Mouse (Mus musculus): ENCODE data around the gene Bmx. TPM values are rescaled to one million over a fixed set of nuclear protein-coding genes. Genes with fewer than 3 reads are reported as not detected.

Gene Bmx
- 0.12 and 0.31 TPM in 2 replicates for polyA plus RNA-seq (2015; fragmentation: Nextera tagmentation; extraction: Ambion mirVana)

DNA sequence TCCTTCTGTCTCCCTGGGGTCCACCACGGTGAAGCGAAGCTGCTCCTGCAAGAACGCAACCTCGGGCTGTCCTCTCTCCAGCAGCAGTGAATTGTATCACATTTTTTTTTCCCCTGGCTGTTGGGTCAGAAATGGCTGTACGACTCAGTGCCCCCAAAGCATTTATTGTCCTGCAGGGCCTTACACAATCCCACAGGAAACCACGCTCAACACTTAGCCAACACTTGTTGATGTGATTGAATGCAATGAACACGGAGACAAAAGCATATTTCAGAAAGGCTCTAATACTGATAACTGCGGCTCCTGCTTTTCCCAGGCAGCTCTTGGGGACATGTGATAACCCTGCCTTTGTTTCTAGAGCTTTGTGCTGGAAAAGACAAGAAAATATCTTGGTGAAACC, at the start of gene Bmx:
Gene Bmx, minus strand, starts transcription at position 137 of the 400 bp plus-strand sequence.
- Histone ChIP-seq H3K4me2 (no peak within 1 kb of the TSS; the same call in 1 of the 2 replicates), H3K4me3 (replicated peaks) (no peak within 1 kb of the TSS), H3K27me3 (replicated peaks) (0 out of 2 replicates have a peak, but pooled peaks cover 5% of the 10 kb centered on the region), H3K9me3 (replicated peaks) (no peaks in the 10 kb centered on the region), H3K9ac (replicated peaks) (no peak within 1 kb of the TSS), H3K27ac (replicated peaks) (no peak within 1 kb of the TSS), H3K36me3 (no peaks in the 10 kb centered on the region), H3K4me1 (0 out of 2 replicates have a peak, but pooled peaks cover 3% of the 10 kb centered on the region)
- WGBS: 59% methylated on average over 8 of the region's 8 CpGs
- ATAC-seq (ENCODE audit: low FRiP score): no peak

DNA sequence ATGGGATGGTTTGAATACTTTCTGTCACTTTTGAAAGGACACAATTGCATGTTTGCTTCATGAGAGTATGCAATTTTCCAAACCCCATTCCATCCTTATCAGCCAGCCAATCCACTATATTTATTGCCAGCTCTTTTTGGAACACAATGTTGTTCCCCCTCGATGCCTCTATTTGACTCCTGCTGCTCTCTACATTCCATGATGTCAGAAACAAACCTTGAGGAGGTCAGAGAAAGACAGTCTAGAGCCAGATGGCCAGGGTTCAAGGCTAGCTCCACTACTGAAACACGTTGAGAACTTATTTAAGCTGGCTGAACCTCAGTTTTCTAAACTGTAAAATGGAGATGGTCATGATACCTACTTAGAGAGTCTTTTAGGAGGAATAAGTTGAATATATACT, 48.3 kb upstream of the Bmx start:
- no peak overlapping the region for H3K9ac ChIP-seq (replicated peaks)
- 59% methylated on average over 2 of the region's 2 CpGs for WGBS
- H3K9me3 ChIP-seq (replicated peaks): no peaks in the 10 kb centered on the region
- no peak overlapping the region for H3K27ac ChIP-seq (replicated peaks)
- no peak overlapping the region for H3K4me2 ChIP-seq
- no peak for ATAC-seq (ENCODE audit: low FRiP score)
- no peaks in the 10 kb centered on the region for H3K36me3 ChIP-seq
- no peaks in the 10 kb centered on the region for H3K27me3 ChIP-seq (replicated peaks)
- H3K4me1 ChIP-seq: no peaks in the 10 kb centered on the region
- H3K4me3 ChIP-seq (replicated peaks): no peak overlapping the region

DNA sequence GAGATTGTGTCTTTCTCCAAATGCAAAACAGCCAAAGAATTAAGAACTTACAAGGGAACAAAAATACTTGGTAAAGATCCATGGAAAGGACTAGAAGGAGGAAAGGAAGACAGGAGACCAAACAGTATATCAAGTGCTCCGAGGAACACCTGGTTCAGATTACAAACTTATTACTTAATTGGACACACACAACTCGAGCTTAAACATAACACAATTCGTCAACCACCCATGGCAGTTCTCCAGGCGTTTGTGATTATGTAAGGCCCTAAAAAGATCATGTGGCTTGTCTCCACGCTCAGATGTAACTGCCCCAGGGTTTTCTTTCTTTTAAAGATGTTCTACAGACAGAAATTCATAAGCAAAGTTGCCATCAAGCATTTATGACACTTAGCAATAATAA, 33.2 kb upstream of the Bmx start:
- 68% methylated on average over 5 of the region's 5 CpGs for WGBS

DNA sequence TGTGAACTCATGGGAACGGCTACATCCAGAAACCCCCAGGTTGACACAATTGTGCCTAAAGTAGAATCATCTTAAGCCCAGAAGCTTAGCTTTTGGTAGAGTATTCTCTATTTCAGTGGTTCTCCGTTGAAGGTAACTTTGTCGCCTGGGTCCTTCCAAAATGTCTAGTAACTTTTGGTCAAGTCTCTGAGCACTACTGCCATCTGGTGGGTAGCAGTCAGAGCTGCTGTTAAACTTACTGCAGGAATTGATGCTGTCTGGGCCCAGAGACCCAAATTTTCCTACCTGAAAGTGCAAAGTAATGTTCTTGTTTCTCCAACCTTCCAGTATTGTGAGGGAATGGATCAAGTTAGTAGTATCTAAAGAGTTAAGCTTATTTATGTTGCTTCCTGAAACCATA, 29.1 kb upstream of the Bmx start:
- no peak overlapping the region for H3K4me3 ChIP-seq (replicated peaks)
- ATAC-seq (ENCODE audit: low FRiP score): no peak
- H3K27me3 ChIP-seq (replicated peaks): no peaks in the 10 kb centered on the region
- no peaks in the 10 kb centered on the region for H3K9me3 ChIP-seq (replicated peaks)
- WGBS: 62% methylated on average over 3 of the region's 3 CpGs
- no peak overlapping the region for H3K9ac ChIP-seq (replicated peaks)
- H3K4me2 ChIP-seq: no peak overlapping the region
- H3K27ac ChIP-seq (replicated peaks): no peak overlapping the region
- no peaks in the 10 kb centered on the region for H3K4me1 ChIP-seq
- H3K36me3 ChIP-seq: no peaks in the 10 kb centered on the region

More for the DNA sequence above, 33.2 kb upstream of the Bmx start:
- H3K9me3 ChIP-seq (replicated peaks): no peaks in the 10 kb centered on the region
- H3K27me3 ChIP-seq (replicated peaks): no peaks in the 10 kb centered on the region; the same call in 1 of the 2 replicates
- no peak overlapping the region for H3K4me2 ChIP-seq
- H3K4me1 ChIP-seq: no peaks in the 10 kb centered on the region
- no peak for ATAC-seq (ENCODE audit: low FRiP score)
- no peak overlapping the region for H3K4me3 ChIP-seq (replicated peaks)
- no peak overlapping the region for H3K27ac ChIP-seq (replicated peaks)
- H3K9ac ChIP-seq (replicated peaks): no peak overlapping the region
- H3K36me3 ChIP-seq: no peaks in the 10 kb centered on the region

DNA sequence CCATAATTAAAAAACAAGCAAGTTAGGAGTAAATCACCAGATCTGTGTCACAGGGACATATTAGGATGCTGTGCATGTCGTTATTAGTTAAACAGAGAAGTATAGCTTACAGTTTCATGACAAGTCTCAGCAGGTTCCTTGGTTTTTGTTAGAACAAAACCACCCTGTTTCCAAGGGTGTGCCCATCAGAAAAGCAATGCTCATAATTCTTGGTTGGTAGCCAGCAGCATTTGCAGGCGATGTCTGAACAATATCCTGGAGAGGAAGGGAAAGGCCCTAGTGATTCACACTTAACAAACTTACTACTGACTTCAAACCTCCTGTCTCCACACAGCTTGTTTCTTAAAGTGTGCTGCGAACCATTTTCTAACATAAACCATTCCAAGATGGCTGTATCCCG, 25.8 kb upstream of the Bmx start:
- H3K9me3 ChIP-seq (replicated peaks): no peaks in the 10 kb centered on the region
- no peak overlapping the region for H3K27ac ChIP-seq (replicated peaks)
- 92% methylated on average over 4 of the region's 4 CpGs for WGBS
- no peak for ATAC-seq (ENCODE audit: low FRiP score)
- no peak overlapping the region for H3K9ac ChIP-seq (replicated peaks)
- H3K27me3 ChIP-seq (replicated peaks): no peaks in the 10 kb centered on the region
- no peaks in the 10 kb centered on the region for H3K36me3 ChIP-seq
- H3K4me3 ChIP-seq (replicated peaks): no peak overlapping the region
- H3K4me1 ChIP-seq: no peaks in the 10 kb centered on the region
- no peak overlapping the region for H3K4me2 ChIP-seq

DNA sequence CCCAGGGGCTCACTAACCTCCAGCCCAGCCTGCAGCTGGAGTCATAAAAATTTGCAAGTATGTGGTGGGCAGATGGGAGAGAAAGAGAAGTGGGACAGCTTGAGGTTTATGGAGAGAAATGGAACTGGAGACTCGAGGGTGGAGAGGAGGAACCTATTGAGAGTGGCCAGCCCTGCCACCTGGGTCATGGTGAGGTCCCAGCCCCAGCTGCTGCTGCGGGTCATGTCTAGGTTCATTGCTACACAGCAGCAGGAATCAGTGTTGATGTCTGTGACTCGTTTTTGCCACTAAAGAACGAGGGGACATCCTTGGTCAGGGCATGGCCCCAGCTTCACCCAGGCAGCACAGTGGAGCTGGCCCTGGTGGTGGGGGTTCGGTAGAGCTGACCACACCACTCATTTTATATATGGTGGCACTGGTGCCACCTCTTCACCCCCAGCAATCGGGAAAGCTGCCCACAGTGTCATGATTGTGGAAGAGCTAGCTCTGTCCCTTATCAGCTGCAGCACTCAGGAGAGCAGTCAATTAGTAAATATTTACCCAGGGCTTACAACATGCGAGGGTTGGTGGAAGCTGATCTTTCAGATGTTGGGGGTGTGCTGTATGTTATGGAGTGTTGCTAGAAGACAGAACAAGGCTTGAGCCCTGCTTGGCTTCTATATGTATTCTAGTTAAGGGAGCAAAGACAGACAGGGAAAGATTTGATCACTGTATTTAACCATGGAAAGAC, 23.1 kb upstream of the Bmx start:
- H3K4me3 ChIP-seq (replicated peaks): no peak overlapping the region
- H3K27ac ChIP-seq (replicated peaks): no peak overlapping the region
- H3K4me2 ChIP-seq: no peak overlapping the region
- no peaks in the 10 kb centered on the region for H3K36me3 ChIP-seq
- H3K9me3 ChIP-seq (replicated peaks): no peaks in the 10 kb centered on the region
- H3K9ac ChIP-seq (replicated peaks): no peak overlapping the region
- no peaks in the 10 kb centered on the region for H3K4me1 ChIP-seq
- no peak for ATAC-seq (ENCODE audit: low FRiP score)
- WGBS: 79% methylated on average over 7 of the region's 7 CpGs
- no peaks in the 10 kb centered on the region for H3K27me3 ChIP-seq (replicated peaks)

DNA sequence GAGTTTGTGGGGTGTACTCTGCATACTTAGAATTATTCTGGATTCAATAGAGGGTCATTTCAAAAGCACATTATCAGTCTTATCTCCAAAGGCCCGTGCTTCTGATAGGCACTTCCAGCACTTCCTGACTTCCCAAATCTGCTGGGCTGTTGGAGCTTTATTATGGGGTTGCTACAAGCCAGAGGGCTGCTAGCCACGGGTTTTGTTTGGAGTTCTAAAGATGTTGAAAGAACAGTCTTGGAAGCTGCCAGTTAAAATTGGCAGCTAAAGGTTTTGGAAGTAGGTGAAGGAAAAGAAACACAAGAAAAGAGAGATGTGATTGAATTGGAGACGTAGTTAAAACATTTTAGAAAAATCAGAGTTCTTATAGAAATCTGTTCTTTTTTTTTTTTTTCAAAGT, 17.5 kb upstream of the Bmx start:
- no peak overlapping the region for H3K27ac ChIP-seq (replicated peaks)

DNA sequence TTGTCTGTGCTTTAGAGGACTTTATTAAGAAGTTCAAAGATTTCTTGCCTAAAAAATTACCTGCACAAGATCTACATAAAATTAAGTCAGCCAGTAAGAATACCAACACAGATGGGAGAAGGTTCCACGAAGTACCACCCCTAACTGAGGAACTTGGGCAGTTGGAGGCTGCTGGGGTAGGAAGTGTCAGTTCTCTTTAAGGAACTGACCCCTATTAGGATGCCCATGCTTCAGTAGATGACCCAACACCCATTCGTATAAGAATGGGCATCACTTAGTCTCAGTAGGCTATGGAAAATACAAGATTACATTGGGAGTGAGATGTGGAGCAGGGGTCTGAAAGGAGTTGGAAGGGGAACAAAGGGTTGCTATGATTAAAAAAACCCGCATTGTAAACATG, 12.6 kb upstream of the Bmx start:
- ATAC-seq (ENCODE audit: low FRiP score): no peak
- no peak overlapping the region for H3K9ac ChIP-seq (replicated peaks)
- H3K4me1 ChIP-seq: no peaks in the 10 kb centered on the region
- H3K36me3 ChIP-seq: no peaks in the 10 kb centered on the region
- WGBS: 88% methylated on average over 3 of the region's 3 CpGs
- peaks cover 10% of the 10 kb centered on the region; the same call in 1 of the 2 replicates for H3K27me3 ChIP-seq (replicated peaks)
- H3K4me2 ChIP-seq: no peak overlapping the region
- H3K4me3 ChIP-seq (replicated peaks): no peak overlapping the region
- no peak overlapping the region for H3K27ac ChIP-seq (replicated peaks)
- no peaks in the 10 kb centered on the region for H3K9me3 ChIP-seq (replicated peaks)

More for the DNA sequence above, 17.5 kb upstream of the Bmx start:
- Histone ChIP-seq H3K36me3 (no peaks in the 10 kb centered on the region), H3K9ac (replicated peaks) (no peak overlapping the region), H3K9me3 (replicated peaks) (no peaks in the 10 kb centered on the region), H3K27me3 (replicated peaks) (peaks cover 8% of the 10 kb centered on the region; the same call in 1 of the 2 replicates), H3K4me1 (no peaks in the 10 kb centered on the region), H3K4me2 (no peak overlapping the region), H3K4me3 (replicated peaks) (no peak overlapping the region)
- no peak for ATAC-seq (ENCODE audit: low FRiP score)
- WGBS: 61% methylated on average over 3 of the region's 3 CpGs

DNA sequence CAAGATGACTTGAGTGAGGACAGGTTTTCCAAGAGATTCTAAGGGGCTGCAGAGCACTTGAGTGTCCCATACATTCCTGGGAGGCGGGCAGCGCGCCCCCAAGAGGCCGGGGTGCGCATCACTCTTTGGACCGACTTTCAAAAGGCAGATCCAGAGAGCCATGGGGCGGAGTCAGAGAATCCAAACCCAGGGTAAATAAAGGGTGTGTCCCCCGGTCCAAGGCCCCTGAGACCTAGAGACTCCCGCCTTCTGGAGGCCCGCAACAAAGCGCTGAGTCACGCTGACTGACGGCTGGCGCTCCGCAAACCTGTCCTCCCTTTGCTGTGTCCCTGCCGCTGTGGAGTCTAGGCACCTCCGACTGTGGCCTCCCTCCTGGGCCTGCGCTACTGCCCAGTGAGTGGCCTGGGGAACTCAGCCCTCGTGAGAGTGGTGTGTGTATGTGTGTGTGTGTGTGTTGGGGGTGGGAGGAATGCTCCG, 11.3 kb upstream of the Bmx start, which contains the start of gene Pir:
Gene Pir, plus strand, starts transcription at position 87 of the 477 bp plus-strand sequence.
- H3K9ac ChIP-seq (replicated peaks): 0 out of 2 replicates have a peak within 1 kb of the TSS, but pooled peaks have one; percentile 26
- H3K4me2 ChIP-seq: peak within 1 kb of the TSS; percentile 59
- no peaks in the 10 kb centered on the region for H3K36me3 ChIP-seq
- peak; percentile 63 for ATAC-seq (ENCODE audit: low FRiP score)
- 16% methylated on average over 20 of the region's 20 CpGs for WGBS
- H3K27ac ChIP-seq (replicated peaks): no peak within 1 kb of the TSS
- peak within 1 kb of the TSS; percentile 35 for H3K4me3 ChIP-seq (replicated peaks)
- no peaks in the 10 kb centered on the region for H3K4me1 ChIP-seq
- H3K27me3 ChIP-seq (replicated peaks): peaks cover 10% of the 10 kb centered on the region; the same call in 1 of the 2 replicates
- no peaks in the 10 kb centered on the region for H3K9me3 ChIP-seq (replicated peaks)

DNA sequence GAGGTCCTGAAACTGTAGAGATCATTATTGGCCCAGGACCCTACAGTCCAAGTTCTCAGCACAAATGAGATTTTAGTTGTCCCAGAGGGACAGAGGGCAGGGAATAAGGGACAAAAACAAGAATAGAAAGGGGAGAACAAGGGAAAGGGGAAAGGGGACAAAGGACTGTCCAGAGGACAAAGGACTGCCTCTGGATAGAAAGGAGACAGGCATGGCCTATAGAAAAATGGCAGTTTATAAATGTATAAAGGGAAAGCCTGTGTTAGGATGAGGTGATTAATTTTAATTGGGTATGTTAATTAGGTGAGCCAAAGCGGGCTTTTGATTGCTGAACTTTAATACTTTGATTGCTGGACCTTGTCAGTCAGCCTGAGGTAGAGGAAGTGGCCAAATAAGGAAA, 6.9 kb upstream of the Bmx start:
- Histone ChIP-seq H3K4me3 (replicated peaks) (no peak overlapping the region), H3K27me3 (replicated peaks) (0 out of 2 replicates have a peak, but pooled peaks cover 4% of the 10 kb centered on the region), H3K4me2 (no peak overlapping the region), H3K9ac (replicated peaks) (no peak overlapping the region), H3K27ac (replicated peaks) (no peak overlapping the region), H3K4me1 (no peaks in the 10 kb centered on the region), H3K36me3 (no peaks in the 10 kb centered on the region), H3K9me3 (replicated peaks) (no peaks in the 10 kb centered on the region)
- ATAC-seq (ENCODE audit: low FRiP score): no peak
- WGBS: 42% methylated on average over 1 of the region's 1 CpGs

DNA sequence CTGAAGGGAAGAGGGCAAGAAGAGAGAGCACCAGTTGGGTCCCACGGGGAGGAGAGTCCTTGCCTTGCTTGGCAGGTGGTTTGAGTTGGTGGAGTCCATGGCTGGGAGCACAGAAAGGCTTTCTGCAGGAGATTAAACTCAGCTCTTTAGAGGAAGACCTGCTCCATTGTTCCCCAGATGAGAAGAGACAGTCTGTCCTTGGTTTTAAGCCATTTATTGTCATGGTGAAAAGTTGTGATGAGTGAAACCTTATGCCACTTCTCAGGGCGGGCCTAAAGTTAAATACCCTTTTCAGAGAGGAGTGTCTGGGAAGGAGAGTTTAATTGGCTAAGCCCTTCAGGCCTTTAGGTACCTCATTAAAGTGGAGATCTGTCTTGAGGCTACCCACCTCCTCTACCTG, 4.3 kb upstream of the Bmx start:
- 61% methylated on average over 2 of the region's 2 CpGs for WGBS
- Histone ChIP-seq H3K4me3 (replicated peaks) (no peak overlapping the region), H3K4me1 (0 out of 2 replicates have a peak, but pooled peaks cover 3% of the 10 kb centered on the region), H3K27ac (replicated peaks) (no peak overlapping the region), H3K36me3 (no peaks in the 10 kb centered on the region), H3K9me3 (replicated peaks) (no peaks in the 10 kb centered on the region), H3K9ac (replicated peaks) (no peak overlapping the region), H3K27me3 (replicated peaks) (0 out of 2 replicates have a peak, but pooled peaks cover 5% of the 10 kb centered on the region), H3K4me2 (no peak overlapping the region)
- no peak for ATAC-seq (ENCODE audit: low FRiP score)

DNA sequence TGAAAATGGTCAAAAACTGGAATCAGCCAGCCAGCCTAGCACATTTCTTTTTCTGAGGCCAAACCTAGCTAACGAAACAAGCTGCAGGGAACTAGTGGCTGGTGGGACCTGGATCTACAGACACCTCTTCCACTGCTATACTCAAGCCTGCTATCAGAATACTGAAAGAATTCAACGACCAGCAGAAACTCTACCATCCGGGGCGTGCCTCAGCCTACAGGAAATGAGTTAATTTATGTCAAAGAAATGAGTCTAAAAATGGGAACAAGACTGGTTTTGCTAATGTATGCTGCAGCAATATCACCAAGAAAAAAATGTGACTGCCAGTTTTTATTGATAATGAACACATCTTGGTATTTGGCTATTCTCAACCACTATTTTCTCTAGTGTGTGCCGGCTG, 669 bp upstream of the Bmx start:
- H3K9ac ChIP-seq (replicated peaks): no peak overlapping the region
- H3K27me3 ChIP-seq (replicated peaks): 0 out of 2 replicates have a peak, but pooled peaks cover 5% of the 10 kb centered on the region
- no peak overlapping the region for H3K27ac ChIP-seq (replicated peaks)
- 0 out of 2 replicates have a peak, but pooled peaks cover 3% of the 10 kb centered on the region for H3K4me1 ChIP-seq
- H3K4me3 ChIP-seq (replicated peaks): no peak overlapping the region
- no peaks in the 10 kb centered on the region for H3K9me3 ChIP-seq (replicated peaks)
- H3K36me3 ChIP-seq: no peaks in the 10 kb centered on the region
- ATAC-seq (ENCODE audit: low FRiP score): no peak
- 91% methylated on average over 5 of the region's 5 CpGs for WGBS
- no peak overlapping the region for H3K4me2 ChIP-seq
